Mouse (Mus musculus): Measurements from ENCODE around the gene Arhgap45. TPM values are rescaled to one million over a fixed set of nuclear protein-coding genes. Genes with fewer than 3 reads are reported as not detected.

Gene Arhgap45
- total RNA-seq, 1 experiment from 2014 or later, result 365 TPM

DNA sequence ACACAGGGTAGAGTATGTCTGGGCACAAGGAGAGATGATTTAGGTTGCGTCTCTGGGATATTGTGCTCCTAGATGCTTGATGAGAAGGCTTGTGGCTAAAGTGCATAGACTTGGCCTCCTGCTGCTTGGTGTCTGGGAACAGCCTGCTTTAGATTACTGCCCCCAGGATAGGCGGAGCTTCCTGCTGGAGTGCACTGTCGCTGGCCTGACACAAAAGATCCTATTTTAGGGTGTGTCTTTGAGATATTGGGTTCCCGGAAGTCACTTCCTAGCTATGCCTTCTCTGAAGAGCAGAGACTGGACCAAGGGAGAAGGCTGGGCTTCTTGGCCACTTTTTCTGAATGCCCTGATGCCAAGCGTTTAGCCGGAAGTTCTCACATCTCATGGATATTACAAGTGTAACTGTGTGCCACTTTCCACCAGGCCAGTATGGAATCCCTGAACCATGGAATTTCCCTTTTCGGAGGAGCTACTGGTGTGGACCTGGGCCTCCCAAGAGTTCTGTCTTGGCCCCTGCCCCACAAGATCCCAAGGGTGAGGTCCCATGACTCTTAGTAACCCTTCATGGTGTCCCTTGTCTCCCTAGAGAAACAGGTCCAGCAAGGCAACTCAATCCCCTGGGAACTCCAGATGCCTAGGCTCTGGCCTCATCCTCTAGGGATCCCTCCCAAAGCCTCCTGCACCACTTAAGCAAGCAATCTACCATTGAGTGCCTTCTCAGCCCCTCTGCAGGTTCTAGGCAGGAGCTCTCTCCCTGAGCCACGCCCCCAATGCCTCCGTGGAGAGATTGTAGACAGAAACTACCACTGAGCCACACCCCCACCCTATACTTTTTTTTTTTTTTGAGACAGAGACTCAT, 12.8 kb upstream of the Arhgap45 start:
- no peak for ATAC-seq (replicated peaks; ENCODE audit: insufficient number of reproducible peaks, low FRiP score, low TSS enrichment, poor library complexity, severe bottlenecking)

DNA sequence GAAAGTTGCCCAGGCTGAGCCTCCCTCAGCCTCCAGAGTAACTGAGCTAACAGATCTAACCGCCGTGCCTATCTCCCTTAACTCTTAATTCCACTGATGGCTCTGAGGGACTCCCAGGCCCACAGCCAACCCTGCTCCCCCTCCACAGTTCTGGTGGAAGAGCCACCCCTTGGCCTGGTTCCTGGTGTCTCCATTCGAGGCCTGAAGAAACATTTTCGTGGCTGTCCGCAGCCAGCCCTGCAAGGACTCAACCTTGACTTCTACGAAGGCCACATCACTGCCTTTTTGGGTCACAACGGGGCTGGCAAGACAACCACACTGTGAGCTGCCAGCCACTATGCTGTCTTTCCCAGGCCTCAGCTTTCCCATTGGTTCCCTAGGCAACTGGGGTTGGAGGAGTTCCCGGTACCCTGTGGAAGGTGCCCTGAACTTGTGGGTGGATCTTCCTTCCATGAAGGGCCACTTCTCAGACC, 12.2 kb upstream of the Arhgap45 start:
- no peak for ATAC-seq (replicated peaks; ENCODE audit: insufficient number of reproducible peaks, low FRiP score, low TSS enrichment, poor library complexity, severe bottlenecking)

GRCm38 (mm10) chr10:80011740-80012139, 4.7 kb upstream of the Arhgap45 start:
- ATAC-seq (replicated peaks; ENCODE audit: insufficient number of reproducible peaks, low FRiP score, low TSS enrichment, poor library complexity, severe bottlenecking), result no peak

DNA sequence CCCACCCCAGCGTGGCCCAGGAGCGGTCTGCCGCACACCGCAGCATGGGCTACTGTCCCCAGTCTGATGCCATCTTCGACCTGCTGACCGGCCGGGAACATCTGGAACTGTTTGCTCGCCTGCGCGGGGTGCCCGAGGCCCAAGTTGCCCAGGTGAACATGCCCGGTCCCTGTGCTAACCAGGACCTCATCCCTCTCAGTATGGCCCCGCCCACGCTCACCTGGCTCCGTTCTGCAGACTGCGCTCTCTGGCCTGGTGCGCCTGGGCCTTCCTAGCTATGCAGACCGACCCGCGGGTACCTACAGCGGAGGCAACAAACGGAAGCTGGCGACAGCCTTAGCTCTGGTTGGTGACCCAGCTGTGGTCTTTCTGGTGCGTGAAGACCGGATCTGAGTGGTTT, 2.8 kb upstream of the Arhgap45 start:
- ATAC-seq (replicated peaks; ENCODE audit: insufficient number of reproducible peaks, low FRiP score, low TSS enrichment, poor library complexity, severe bottlenecking), result no peak

GRCm38 (mm10) chr10:80014484-80015290, 1.8 kb upstream of the Arhgap45 start:
- ATAC-seq (replicated peaks; ENCODE audit: insufficient number of reproducible peaks, low FRiP score, low TSS enrichment, poor library complexity, severe bottlenecking), result no peak

GRCm38 (mm10) chr10:80015583-80015982, 870 bp upstream of the Arhgap45 start:
- no peak for ATAC-seq (replicated peaks; ENCODE audit: insufficient number of reproducible peaks, low FRiP score, low TSS enrichment, poor library complexity, severe bottlenecking)

- peak; percentile 19 for ATAC-seq (replicated peaks; ENCODE audit: insufficient number of reproducible peaks, low FRiP score, low TSS enrichment, poor library complexity, severe bottlenecking)
These were observed 478 bp downstream of the Arhgap45 start for GRCm38 (mm10) chr10:80016931-80017330.

- ATAC-seq (replicated peaks; ENCODE audit: insufficient number of reproducible peaks, low FRiP score, low TSS enrichment, poor library complexity, severe bottlenecking), result peak; percentile 51
These were observed 908 bp downstream of the Arhgap45 start for GRCm38 (mm10) chr10:80017361-80017760.

- ATAC-seq (replicated peaks; ENCODE audit: insufficient number of reproducible peaks, low FRiP score, low TSS enrichment, poor library complexity, severe bottlenecking), result 0 out of 2 replicates have a peak, but pooled peaks have one; percentile 0
These were observed 1.3 kb downstream of the Arhgap45 start for GRCm38 (mm10) chr10:80017771-80018170.

- ATAC-seq (replicated peaks; ENCODE audit: insufficient number of reproducible peaks, low FRiP score, low TSS enrichment, poor library complexity, severe bottlenecking), result peak; percentile 30
These were observed 2.4 kb downstream of the Arhgap45 start for GRCm38 (mm10) chr10:80018739-80019297.

GRCm38 (mm10) chr10:80019471-80020131, 3.1 kb downstream of the Arhgap45 start:
- no peak for ATAC-seq (replicated peaks; ENCODE audit: insufficient number of reproducible peaks, low FRiP score, low TSS enrichment, poor library complexity, severe bottlenecking)

GRCm38 (mm10) chr10:80020191-80020590, 3.7 kb downstream of the Arhgap45 start:
- ATAC-seq (replicated peaks; ENCODE audit: insufficient number of reproducible peaks, low FRiP score, low TSS enrichment, poor library complexity, severe bottlenecking), result no peak

- ATAC-seq (replicated peaks; ENCODE audit: insufficient number of reproducible peaks, low FRiP score, low TSS enrichment, poor library complexity, severe bottlenecking), result no peak
These were observed 4.3 kb downstream of the Arhgap45 start for GRCm38 (mm10) chr10:80020603-80021319.

GRCm38 (mm10) chr10:80021320-80021641, 4.8 kb downstream of the Arhgap45 start:
- ATAC-seq (replicated peaks; ENCODE audit: insufficient number of reproducible peaks, low FRiP score, low TSS enrichment, poor library complexity, severe bottlenecking), result no peak

GRCm38 (mm10) chr10:80022164-80022563, 5.7 kb downstream of the Arhgap45 start:
- ATAC-seq (replicated peaks; ENCODE audit: insufficient number of reproducible peaks, low FRiP score, low TSS enrichment, poor library complexity, severe bottlenecking), result no peak

DNA sequence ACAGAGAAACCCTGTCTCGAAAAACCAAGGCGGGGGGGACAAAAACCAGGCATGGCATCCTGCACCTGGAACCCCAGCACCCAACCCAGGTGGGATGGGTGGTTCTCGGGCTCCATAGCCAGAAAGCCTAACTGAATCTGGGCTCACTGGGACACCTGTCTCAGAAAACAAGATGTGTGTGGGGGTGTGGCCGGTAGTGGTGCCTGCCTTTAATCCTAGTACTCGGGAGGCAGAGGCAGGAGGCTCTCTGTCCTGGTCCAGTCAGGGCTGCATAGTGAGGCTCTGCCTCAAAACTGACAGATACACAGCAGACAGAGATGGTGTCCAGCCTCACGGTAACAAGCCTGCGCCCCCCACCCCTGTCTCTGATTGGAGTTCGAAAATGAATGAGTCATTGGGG, 6.4 kb downstream of the Arhgap45 start:
- no peak for ATAC-seq (replicated peaks; ENCODE audit: insufficient number of reproducible peaks, low FRiP score, low TSS enrichment, poor library complexity, severe bottlenecking)

DNA sequence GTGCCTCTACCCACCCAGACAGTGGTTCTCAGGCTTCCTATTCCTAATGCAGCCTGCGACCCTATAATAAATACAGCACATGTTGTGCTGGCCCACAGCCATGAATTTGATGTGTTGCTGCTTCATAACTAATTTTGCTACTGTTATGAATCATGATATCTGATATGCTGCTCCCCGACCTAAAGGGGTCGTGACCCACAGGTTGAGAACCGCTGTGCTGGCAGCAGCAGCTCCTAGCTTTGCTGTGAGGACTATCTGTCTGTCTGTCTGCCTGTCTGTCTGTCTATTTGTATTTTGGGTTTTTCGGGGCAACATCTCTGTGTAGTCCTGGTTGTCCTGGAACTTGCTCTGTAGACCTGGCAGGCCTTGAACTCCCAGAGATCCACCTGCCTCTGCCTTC, 7.3 kb downstream of the Arhgap45 start:
- no peak for ATAC-seq (replicated peaks; ENCODE audit: insufficient number of reproducible peaks, low FRiP score, low TSS enrichment, poor library complexity, severe bottlenecking)

- ATAC-seq (replicated peaks; ENCODE audit: insufficient number of reproducible peaks, low FRiP score, low TSS enrichment, poor library complexity, severe bottlenecking), result peak; percentile 69
These were observed 8.0 kb downstream of the Arhgap45 start for GRCm38 (mm10) chr10:80024229-80025043.
